Mouse (Mus musculus) limb, embryonic 12.5 days (tissue): ENCODE data around the gene Tmcc3. TPM values are rescaled to one million over a fixed set of nuclear protein-coding genes. Genes with fewer than 3 reads are reported as not detected.

ENCODE experiments used
- ATAC-seq: fragments of 200-750 bp; cut with Nextera tagmentation; 2 replicates; pipeline ENCODE4 v1.8.0; 2017; ENCODE audit warnings: low read depth, moderate TSS enrichment; ENCODE audit not compliant: insufficient number of reproducible peaks, insufficient read depth, low FRiP score, low TSS enrichment
- H3K27ac ChIP-seq: fragments of 300-500 bp; sonication (generic); 2 replicates; pipeline ENCODE4 v1.5.1; 2016; ENCODE audit warnings: mild to moderate bottlenecking, moderate library complexity
- H3K27me3 ChIP-seq: fragments of 300-500 bp; sonication (generic); 2 replicates; pipeline ENCODE4 v1.6.1; 2016; ENCODE audit warnings: mild to moderate bottlenecking, moderate library complexity
- H3K36me3 ChIP-seq: fragments of 300-500 bp; sonication (generic); 2 replicates; pipeline ENCODE4 v1.6.1; 2016; ENCODE audit warnings: mild to moderate bottlenecking, moderate library complexity
- H3K4me1 ChIP-seq: fragments of 300-500 bp; sonication (generic); replicated peaks from 2 replicates; pipeline ENCODE4 v1.6.1; 2016
- H3K4me2 ChIP-seq: fragments of 300-500 bp; sonication (generic); 2 replicates; pipeline ENCODE4 v1.6.1; 2016; ENCODE audit warnings: mild to moderate bottlenecking, moderate library complexity
- H3K4me3 ChIP-seq: fragments of 300-500 bp; sonication (generic); replicated peaks from 2 replicates; pipeline ENCODE4 v1.5.1; 2016; ENCODE audit warnings: mild to moderate bottlenecking
- H3K9ac ChIP-seq: fragments of 300-500 bp; sonication (generic); replicated peaks from 2 replicates; pipeline ENCODE4 v1.6.1; 2016; ENCODE audit warnings: mild to moderate bottlenecking, moderate library complexity
- H3K9me3 ChIP-seq: fragments of 300-500 bp; sonication (generic); 2 replicates; pipeline ENCODE4 v1.6.1; 2016; ENCODE audit warnings: mild to moderate bottlenecking, moderate library complexity
- WGBS: fragments of 180-500 bp; shearing (Covaris S2); methylation state at CpG from one replicate; pipeline ENCODE4 v1.1.7; 2016; 5-methylcytosine and 5-hydroxymethylcytosine counted together
- polyA plus RNA-seq: library from polyadenylated mRNA; unstranded; fragments of >200 nt; fragmentation: Nextera tagmentation; extraction: Ambion mirVana; gene quantifications from 2 replicates; pipeline ENCODE4 v1.2.1, GENCODE M21; 2016

Gene Tmcc3
- polyA plus RNA-seq, 1 experiment from 2014 or later: 9.5 TPM

GRCm38 (mm10) chr10:94405456-94405855, 93.7 kb downstream of the Tmcc3 start:
- Histone ChIP-seq H3K36me3 (no peaks in the 10 kb centered on the region), H3K4me3 (no peak overlapping the region), H3K27me3 (peaks cover 10% of the 10 kb centered on the region), H3K4me1 (peaks cover 13% of the 10 kb centered on the region), H3K27ac (no peak overlapping the region), H3K9me3 (no peaks in the 10 kb centered on the region), H3K9ac (no peak overlapping the region), H3K4me2 (no peak overlapping the region)
- 75% methylated on average over 3 of the region's 3 CpGs for WGBS
- no peak for ATAC-seq

- peaks cover 22% of the 10 kb centered on the region for H3K4me1 ChIP-seq
- no peak for ATAC-seq
These were observed 95.1 kb downstream of the Tmcc3 start for GRCm38 (mm10) chr10:94406821-94407220.

GRCm38 (mm10) chr10:94408356-94409146, 96.8 kb downstream of the Tmcc3 start:
- Histone ChIP-seq H3K36me3 (no peaks in the 10 kb centered on the region), H3K4me2 (peak overlapping the region; percentile 53), H3K27me3 (peaks cover 10% of the 10 kb centered on the region), H3K4me1 (peaks cover 39% of the 10 kb centered on the region), H3K4me3 (peak overlapping the region; percentile 27), H3K9me3 (no peaks in the 10 kb centered on the region), H3K9ac (peak overlapping the region; percentile 37), H3K27ac (no peak overlapping the region)
- 21% methylated on average over 22 of the region's 22 CpGs for WGBS
- peak; percentile 59 for ATAC-seq

More at GRCm38 (mm10) chr10:94406821-94407220, 95.1 kb downstream of the Tmcc3 start:
- Histone ChIP-seq H3K9me3 (no peaks in the 10 kb centered on the region), H3K4me3 (no peak overlapping the region), H3K4me2 (no peak overlapping the region), H3K27ac (no peak overlapping the region), H3K36me3 (no peaks in the 10 kb centered on the region), H3K9ac (no peak overlapping the region), H3K27me3 (peaks cover 10% of the 10 kb centered on the region)
- 92% methylated on average over 7 of the region's 7 CpGs for WGBS

- Histone ChIP-seq H3K27me3 (peaks cover 10% of the 10 kb centered on the region), H3K4me2 (no peak overlapping the region), H3K9ac (no peak overlapping the region), H3K4me3 (no peak overlapping the region), H3K4me1 (peaks cover 51% of the 10 kb centered on the region), H3K9me3 (no peaks in the 10 kb centered on the region), H3K27ac (no peak overlapping the region), H3K36me3 (no peaks in the 10 kb centered on the region)
- no peak for ATAC-seq
- 63% methylated on average over 6 of the region's 6 CpGs for WGBS
These were observed 97.9 kb downstream of the Tmcc3 start for GRCm38 (mm10) chr10:94409661-94410060.

- Histone ChIP-seq H3K9me3 (no peaks in the 10 kb centered on the region), H3K4me3 (no peak overlapping the region), H3K9ac (no peak overlapping the region), H3K4me1 (peaks cover 62% of the 10 kb centered on the region), H3K27ac (no peak overlapping the region), H3K36me3 (no peaks in the 10 kb centered on the region), H3K4me2 (no peak overlapping the region), H3K27me3 (peaks cover 9% of the 10 kb centered on the region; the same call in 1 of the 2 replicates)
- ATAC-seq: no peak
- 83% methylated on average over 9 of the region's 9 CpGs for WGBS
These were observed 99.8 kb downstream of the Tmcc3 start for GRCm38 (mm10) chr10:94411594-94411993.

GRCm38 (mm10) chr10:94413770-94414651, 102.3 kb downstream of the Tmcc3 start:
- 0 out of 2 replicates have a peak, but pooled peaks cover 3% of the 10 kb centered on the region for H3K27me3 ChIP-seq
- no peak for ATAC-seq
- H3K4me2 ChIP-seq: no peak overlapping the region
- H3K36me3 ChIP-seq: no peaks in the 10 kb centered on the region
- no peak overlapping the region for H3K9ac ChIP-seq
- H3K9me3 ChIP-seq: no peaks in the 10 kb centered on the region
- peak overlapping the region; percentile 41; the same call in 1 of the 2 replicates for H3K27ac ChIP-seq
- H3K4me1 ChIP-seq: peaks cover 63% of the 10 kb centered on the region
- no peak overlapping the region for H3K4me3 ChIP-seq
- WGBS: 36% methylated on average over 8 of the region's 8 CpGs

GRCm38 (mm10) chr10:94415950-94416844, 104.4 kb downstream of the Tmcc3 start:
- Histone ChIP-seq H3K36me3 (no peaks in the 10 kb centered on the region), H3K9me3 (no peaks in the 10 kb centered on the region), H3K4me3 (no peak overlapping the region; the same call in 1 of the 2 replicates), H3K27me3 (0 out of 2 replicates have a peak, but pooled peaks cover 3% of the 10 kb centered on the region), H3K9ac (no peak overlapping the region), H3K4me1 (peaks cover 50% of the 10 kb centered on the region), H3K27ac (peak overlapping the region; percentile 79), H3K4me2 (peak overlapping the region; percentile 37)
- no peak for ATAC-seq
- 51% methylated on average over 22 of the region's 22 CpGs for WGBS

- H3K27ac ChIP-seq: no peak overlapping the region
- H3K27me3 ChIP-seq: 0 out of 2 replicates have a peak, but pooled peaks cover 3% of the 10 kb centered on the region
- no peaks in the 10 kb centered on the region for H3K9me3 ChIP-seq
- no peaks in the 10 kb centered on the region for H3K36me3 ChIP-seq
- no peak for ATAC-seq
- peaks cover 39% of the 10 kb centered on the region for H3K4me1 ChIP-seq
- H3K4me3 ChIP-seq: no peak overlapping the region
- H3K9ac ChIP-seq: no peak overlapping the region
- H3K4me2 ChIP-seq: no peak overlapping the region
- 90% methylated on average over 4 of the region's 4 CpGs for WGBS
These were observed 105.9 kb downstream of the Tmcc3 start for GRCm38 (mm10) chr10:94417643-94418042.

- Histone ChIP-seq H3K27ac (no peak overlapping the region), H3K4me3 (no peak overlapping the region), H3K9me3 (no peaks in the 10 kb centered on the region), H3K9ac (no peak overlapping the region), H3K36me3 (no peaks in the 10 kb centered on the region), H3K4me1 (peaks cover 12% of the 10 kb centered on the region), H3K27me3 (no peaks in the 10 kb centered on the region), H3K4me2 (no peak overlapping the region)
- WGBS: 57% methylated on average over 12 of the region's 12 CpGs
- ATAC-seq: peak; percentile 52
These were observed 114.5 kb downstream of the Tmcc3 start for GRCm38 (mm10) chr10:94426000-94426920.

GRCm38 (mm10) chr10:94426921-94427270, 115.1 kb downstream of the Tmcc3 start:
- 91% methylated on average over 15 of the region's 15 CpGs for whole genome bisulfite sequencing
- ATAC-seq: no peak
- Histone ChIP-seq H3K4me3 (no peak overlapping the region), H3K27ac (no peak overlapping the region), H3K27me3 (no peaks in the 10 kb centered on the region), H3K9ac (no peak overlapping the region), H3K4me2 (no peak overlapping the region), H3K36me3 (no peaks in the 10 kb centered on the region), H3K9me3 (no peaks in the 10 kb centered on the region), H3K4me1 (peaks cover 12% of the 10 kb centered on the region)
